Mouse (Mus musculus): ENCODE measurements at regions not wholly inside any gene's neighbourhood (a gene's known extent, or its start where the extent isn't known, plus 50 kb on each side); places are given as distances from the start of the nearest gene placed in this dataset.

DNA sequence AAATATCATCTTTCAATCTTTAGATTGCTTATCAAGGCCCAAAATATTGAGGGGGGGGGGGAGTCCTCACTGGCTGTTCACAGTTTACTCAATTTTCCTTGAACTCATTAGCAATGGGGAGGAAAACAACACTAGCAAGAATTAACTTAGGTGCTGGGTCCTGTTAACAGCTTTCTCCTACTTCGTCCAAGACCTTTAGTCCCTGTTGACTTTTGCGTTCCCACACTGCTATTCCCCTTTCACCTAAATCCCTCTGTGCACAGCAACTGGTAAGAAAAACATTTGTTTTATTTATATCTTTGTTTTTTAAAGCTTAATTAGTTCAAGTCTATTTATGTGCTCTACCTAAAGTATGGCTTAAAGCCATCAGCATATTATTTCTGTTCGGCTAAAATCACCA is 240.3 kb downstream of the Rnf152 start:
- DNase-seq, result no peak

DNA sequence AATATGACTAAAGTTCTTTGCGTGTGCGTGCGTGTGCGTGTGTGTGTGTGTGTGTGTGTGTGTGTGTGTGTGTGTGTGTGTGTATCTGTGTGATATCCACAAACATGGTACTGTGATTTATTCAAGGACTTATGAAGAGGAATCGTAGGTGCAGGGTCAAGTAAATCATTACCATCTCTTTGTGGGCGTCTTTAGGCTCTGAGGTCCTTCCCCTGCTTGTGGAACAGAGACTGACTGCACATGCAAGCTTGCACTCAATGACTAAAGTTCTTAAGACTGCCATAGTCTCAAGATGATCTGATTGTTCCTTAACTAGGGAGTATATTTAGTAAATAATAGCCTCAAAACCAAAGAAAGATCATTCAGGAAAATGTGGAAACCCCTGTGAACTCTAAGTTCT is 241.1 kb downstream of the Rnf152 start:
- DNase-seq, result no peak

- DNase-seq, result no peak
Observed at GRCm38 (mm10) chr1:105114835-105115234, 241.7 kb downstream of the Rnf152 start.

DNA sequence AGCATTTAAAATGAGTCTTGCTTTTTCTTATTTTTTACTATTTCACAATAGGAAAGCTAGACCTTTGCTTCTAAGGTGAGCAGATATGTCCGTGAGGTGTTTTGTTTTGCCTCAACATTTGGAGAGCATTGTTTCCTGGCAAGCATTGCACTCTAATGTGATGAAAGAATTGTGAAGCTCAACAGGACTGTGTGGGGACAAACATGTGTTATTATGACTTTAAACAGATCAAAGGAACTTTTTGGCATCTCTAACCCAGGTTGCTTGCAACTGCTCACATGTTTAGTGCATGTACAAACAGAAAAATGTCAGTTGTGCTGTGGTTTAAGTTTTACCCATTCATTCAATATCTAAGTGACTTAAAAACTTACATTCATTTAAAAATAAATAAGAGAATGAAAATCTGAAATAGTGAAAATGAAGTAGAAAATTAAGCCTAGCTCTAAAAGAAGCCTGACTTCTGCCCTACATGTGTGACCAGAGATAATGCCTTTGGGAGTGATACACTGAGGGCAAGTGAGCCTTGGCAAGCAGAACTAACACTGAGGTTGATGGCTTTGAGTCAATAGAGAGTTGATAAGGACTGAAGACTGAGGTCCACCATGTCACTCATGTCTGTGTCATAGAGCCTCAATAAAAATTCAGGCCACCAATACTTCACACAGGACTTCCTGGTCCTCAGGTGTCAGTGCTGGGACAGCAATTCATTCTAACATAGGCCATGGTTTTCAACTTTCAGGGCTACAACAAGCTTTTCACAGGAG is 243.6 kb downstream of the Rnf152 start:
- no peak for DNase-seq

DNA sequence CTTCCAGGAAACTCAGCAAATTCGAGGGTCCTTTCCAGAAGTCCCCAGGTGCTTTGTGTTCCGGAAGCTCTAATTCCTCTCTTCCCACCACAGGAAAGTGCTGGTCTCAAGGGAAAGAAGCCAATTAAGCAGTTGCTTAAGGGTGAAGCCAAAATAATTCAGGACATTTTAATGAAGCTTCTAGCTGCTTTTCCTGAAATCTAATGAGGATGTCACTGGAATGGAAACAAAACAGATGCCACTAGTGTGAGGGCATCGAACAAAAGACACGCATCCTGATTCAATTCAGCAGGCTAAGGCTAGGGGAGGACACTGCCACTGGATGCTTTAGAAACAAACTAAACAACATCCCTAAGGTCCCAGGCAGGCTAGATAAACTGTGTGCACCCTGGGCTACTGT is 245.3 kb downstream of the Rnf152 start:
- peak; percentile 38 for DNase-seq

DNA sequence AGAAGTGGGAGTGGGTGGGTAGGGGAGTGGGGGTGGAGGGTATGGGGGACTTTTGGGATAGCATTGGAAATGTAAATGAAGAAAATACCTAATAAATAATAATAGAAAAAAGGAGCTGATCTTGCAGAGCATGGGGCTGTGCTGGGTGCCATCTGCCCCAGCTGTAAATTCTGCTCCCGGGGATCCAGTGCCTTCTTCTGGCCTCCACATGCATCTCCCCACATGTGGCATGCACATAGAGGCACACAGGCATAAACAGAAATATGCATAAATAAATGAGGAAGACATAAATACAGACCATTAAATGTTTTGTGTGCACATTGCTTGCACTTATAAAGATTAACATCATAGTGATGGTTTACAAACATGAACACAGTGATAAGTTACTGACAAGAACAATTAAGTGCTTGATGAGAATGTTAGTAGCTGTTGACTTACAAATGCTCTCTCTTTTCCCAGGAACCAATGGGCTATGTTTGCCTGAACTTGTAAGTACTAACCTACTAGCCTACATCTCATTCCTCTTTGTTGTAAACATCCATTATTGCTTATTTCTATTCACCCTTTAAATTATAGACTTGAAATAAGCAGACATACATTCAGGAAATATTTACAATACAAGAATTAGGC is 245.8 kb downstream of the Rnf152 start:
- DNase-seq, result peak; percentile 5

DNA sequence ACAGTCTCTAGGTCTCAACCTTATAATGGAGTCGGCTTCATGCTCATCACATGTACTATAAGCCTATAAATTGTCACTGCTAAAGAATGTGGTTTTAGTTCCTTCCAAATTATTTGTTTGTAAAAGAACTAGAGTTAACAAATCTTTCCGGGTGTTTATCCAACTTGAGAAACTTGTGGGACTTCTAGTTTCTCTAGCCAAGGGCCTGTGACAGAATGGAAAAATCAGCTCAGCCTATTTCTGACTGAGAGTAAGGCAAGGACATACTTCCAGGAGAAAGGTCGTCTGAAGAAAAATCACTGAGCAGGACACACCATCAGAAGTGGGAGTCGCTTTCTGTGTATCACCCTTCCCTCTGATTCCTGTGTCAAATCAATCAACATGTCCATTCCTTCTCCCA is 248.7 kb downstream of the Rnf152 start:
- DNase-seq, result no peak

DNA sequence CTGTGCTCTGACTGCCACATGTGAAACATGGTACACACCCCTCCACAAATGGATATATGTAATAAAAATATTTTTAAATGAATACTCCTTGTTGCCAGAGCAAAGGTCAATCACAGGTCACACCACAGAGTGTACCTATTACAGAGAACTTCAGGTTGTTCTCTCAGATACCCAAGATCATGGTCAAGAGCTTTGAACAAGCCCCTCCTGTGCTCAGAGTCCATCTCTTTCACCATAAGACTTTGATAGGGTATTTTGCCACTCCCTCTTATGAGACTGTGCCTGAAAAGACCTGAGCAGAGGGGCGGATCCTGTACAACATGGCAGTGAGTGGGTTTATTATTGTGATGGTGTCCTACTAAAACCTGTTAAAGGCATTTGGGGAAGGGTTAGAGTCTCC is 249.3 kb downstream of the Rnf152 start:
- no peak for DNase-seq

GRCm38 (mm10) chr1:105105211-105105610 is 251.3 kb downstream of the Rnf152 start:
- no peak for DNase-seq

DNA sequence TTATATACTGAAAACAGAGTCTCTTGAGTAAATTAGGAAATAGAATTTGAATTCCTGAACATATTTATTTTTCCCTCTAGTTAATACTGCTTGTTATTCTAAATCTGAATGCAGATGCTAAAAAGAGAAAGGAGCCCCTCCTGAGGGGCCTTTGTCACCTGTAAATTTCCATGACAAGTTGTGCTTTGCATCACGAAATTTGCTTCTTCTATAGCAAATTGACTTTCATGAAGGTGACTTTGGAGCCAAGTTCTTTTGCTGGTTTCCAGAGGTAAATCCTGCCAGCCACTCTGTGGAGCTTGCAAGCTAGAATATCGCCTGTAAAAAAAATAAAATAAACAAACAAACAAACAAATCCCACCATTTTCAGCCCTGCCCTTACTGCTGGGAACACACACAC is 261.4 kb downstream of the Rnf152 start:
- DNase-seq, result no peak

GRCm38 (mm10) chr1:105094500-105094899 is 262.0 kb downstream of the Rnf152 start:
- no peak for DNase-seq

DNA sequence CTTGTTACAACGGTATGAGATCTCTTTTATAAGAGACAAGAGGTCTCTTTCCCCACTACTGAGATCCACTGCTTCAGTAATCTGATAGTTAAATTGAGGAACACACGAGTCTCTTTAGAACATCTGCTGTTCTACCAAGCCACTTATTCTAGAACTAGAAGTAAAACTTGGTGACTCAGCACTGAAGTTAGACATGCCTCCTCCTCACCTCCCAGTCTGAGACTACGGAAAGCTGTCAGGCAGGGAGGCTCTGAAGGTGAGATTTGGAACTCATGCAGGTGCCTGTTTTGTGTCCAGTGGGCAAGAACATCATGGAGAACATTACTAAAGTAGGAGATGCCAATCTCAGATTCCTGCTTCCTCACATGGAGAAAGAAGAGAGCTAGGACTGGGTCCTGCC is 262.6 kb downstream of the Rnf152 start:
- no peak for DNase-seq

DNA sequence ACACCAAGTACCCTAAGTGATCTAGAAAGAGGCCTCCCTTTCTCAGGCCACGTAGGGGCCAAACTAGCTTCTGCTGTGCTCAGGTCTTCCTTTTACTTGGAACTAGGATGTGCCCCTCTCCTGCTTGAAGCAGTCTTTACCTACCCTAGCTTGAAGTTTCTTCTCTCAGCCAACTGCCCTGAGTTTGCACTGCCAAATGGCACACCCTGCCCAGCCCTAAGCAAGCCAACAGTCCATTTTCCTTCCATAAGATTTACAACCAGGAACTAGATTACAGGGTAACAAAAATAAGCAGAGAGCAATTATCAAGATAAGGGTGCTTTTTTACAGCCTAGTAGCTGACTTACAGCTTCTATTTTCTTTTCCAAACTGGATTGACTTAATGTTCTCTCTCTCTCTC is 263.5 kb downstream of the Rnf152 start:
- no peak for DNase-seq

GRCm38 (mm10) chr1:105092309-105092904 is 264.1 kb downstream of the Rnf152 start:
- DNase-seq, result peak; percentile 51

DNA sequence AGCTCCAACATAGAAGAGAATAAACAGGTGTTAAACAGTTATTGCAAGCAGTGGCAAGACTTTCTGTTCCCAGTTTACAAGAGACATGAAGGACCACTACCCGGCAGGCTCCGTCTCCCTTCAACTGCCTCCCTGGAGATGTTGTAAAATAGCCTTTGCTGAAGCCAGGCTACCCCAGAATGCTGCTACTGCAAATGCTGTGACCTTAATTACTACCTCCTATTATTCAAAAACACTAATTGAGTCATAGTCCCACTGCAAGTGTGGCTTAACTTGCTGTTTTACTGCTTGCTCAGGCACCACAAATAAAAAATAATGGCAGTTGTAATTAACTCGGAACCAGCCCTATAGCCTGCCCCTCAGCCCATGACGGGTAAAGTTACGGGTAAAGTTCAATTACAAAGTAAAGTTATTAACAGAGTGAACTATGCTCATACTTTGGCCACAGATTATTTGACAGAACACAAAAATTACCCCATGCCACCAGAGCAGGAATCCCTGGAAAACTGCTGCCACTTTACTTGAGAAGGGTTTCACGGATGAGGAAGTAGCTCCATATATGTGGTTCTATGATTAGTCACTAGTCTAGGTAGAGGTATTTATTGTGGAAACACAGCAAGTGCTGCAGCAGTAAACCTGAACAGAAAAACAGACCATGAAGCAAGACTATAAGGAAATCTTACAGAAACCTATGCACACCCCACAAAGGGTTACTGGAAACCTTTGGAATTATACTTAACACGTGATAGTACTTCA is 267.6 kb downstream of the Rnf152 start:
- no peak for DNase-seq

DNA sequence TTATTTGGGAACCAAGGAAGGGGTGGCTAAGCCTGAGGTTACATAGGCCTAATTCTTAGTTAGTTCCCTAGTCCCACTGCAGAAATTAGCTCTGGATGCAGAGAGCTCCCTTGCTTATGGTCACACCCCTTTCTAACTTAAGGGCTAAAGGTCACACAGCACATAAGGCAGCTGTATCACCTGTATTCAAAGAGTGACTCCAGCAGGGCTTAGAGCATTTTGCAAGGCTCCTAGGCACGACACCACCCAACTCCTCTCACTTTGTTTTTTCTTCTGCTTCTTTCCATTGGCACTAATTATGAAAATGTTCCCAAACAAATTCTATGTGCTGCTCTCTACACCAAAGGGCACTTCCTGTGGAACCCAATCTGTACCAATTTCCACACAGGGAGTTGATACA is 268.9 kb downstream of the Rnf152 start:
- DNase-seq, result no peak

GRCm38 (mm10) chr1:105084556-105084955 is 272.0 kb downstream of the Rnf152 start:
- no peak for DNase-seq

GRCm38 (mm10) chr1:105083551-105084103 is 272.9 kb downstream of the Rnf152 start:
- DNase-seq, result peak; percentile 2

- no peak for DNase-seq
Observed at GRCm38 (mm10) chr1:105082823-105083550, 273.5 kb downstream of the Rnf152 start.

- DNase-seq, result no peak
Observed at GRCm38 (mm10) chr1:105081942-105082341, 274.6 kb downstream of the Rnf152 start.

DNA sequence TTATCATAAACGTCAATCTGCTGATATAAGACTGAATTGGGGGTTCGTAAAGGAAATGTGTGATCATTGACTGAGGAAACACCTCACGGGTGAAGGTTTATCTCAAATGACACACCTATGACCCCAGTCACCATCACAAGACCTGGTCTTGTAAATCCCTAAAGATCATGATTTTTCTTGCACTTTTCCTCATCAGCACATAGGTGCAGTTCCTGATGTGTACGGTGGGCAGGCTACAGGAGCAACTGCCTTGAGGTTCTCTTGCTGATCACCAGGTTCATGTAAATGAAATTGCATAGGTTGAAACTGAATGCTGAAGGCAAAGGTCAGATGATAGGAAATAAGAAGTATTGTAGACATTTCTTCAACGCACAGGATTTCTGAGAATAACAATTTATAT is 277.1 kb downstream of the Rnf152 start:
- no peak for DNase-seq

DNA sequence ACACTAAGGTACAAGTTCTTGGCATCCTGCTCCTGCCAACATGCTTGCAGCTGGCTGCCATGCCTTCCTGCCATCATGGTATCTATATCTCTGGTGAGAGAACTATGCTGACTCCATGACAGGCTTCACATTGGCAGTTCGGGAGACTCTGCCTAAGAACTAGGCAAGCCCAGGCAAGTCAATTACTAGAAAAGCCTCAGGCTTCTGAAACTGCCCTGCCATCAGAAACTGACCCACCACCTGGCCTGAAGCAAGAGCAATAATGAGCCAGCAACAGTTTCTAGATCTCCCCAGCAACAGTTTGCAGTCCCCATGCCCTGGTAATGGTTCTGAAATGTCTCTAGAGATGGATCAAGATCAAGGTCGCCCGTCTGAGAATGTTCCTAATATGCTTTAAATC is 280.8 kb downstream of the Rnf152 start:
- DNase-seq, result no peak

GRCm38 (mm10) chr1:105074326-105074725 is 282.2 kb downstream of the Rnf152 start:
- DNase-seq, result no peak
